Mouse (Mus musculus): ENCODE measurements around the gene Dnah8. TPM values are rescaled to one million over a fixed set of nuclear protein-coding genes. Genes with fewer than 3 reads are reported as not detected.
A peak's percentile ranks its signal among the peaks of the same experiment; 100 is the strongest.

The Dnah8 gene
- polyA plus RNA-seq, 1 experiment from 2014 or later: 9.8 TPM

GRCm38 (mm10) chr17:30805511-30806059 is 181.4 kb downstream of the Dnah8 start:
- no peak overlapping the region for H3K4me2 ChIP-seq (replicated peaks; ENCODE audit: low read depth, low read length)
- TF ChIP-seq EP300 (IDR thresholded peaks at IDR 0.05) (no peak), CTCF (IDR thresholded peaks at IDR 0.05) (no peak)
- ATAC-seq: no peak
- no peak for DNase-seq (ENCODE audit: low spot score)
- H3K4me3 ChIP-seq (ENCODE audit: low read depth, low read length): no peak overlapping the region
- H3K27ac ChIP-seq (ENCODE audit: low read length): no peak overlapping the region
- no peaks in the 10 kb centered on the region for H3K4me1 ChIP-seq (ENCODE audit: insufficient read depth, low read depth, low read length)
- H3K9me3 ChIP-seq (ENCODE audit: low read length): no peaks in the 10 kb centered on the region
- no peak overlapping the region for H3K9ac ChIP-seq (replicated peaks; ENCODE audit: low read depth)
- H3K27me3 ChIP-seq (replicated peaks; ENCODE audit: insufficient read depth, low read length): no peaks in the 10 kb centered on the region
- 28% methylated on average over 12 of the region's 12 CpGs for WGBS
- H3K36me3 ChIP-seq (ENCODE audit: insufficient read depth, low read length): no peaks in the 10 kb centered on the region

DNA sequence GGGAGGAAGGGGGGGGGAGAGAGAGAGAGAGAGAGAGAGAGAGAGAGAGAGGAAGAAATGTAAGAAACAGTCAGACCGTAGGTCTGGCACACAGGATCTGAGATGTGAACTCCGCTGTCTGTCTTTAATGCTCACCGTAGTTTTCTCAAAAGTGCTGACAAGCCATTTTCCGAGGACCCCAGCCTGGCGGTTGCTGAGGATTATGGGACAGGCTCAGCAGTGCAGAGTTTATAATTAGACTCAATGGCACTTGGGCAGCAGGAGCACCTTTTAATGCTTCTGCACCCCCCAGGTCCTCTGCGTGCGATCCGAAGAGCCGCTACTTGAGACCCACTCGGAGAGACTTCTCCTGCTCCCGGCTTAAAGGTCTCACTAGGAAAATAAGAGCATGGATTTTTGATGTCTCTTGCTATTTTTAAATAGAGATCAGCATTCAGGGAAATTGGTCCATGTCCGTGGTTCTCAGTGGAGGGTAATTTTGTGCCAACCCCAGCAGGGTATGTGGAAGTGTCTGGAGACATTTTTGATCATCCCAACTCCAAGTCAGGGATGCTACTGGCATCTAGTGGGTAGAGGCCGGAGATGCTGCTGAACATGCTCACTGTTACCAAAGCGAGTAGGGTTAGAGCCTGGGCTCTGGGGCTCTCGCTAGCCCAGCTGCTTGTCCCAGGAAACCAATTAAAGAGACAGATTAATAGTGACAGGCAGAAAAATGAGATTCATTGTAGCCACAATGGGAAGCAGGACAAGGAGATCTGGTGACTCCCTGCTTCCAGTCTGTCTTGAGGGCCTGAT is 184.9 kb downstream of the Dnah8 start:
- ATAC-seq (no peak), DNase-seq (ENCODE audit: low spot score) (no peak)
- WGBS: 69% methylated on average over 15 of the region's 15 CpGs
- Histone ChIP-seq H3K4me3 (ENCODE audit: low read depth, low read length) (no peak overlapping the region), H3K9me3 (ENCODE audit: low read length) (no peaks in the 10 kb centered on the region), H3K9ac (replicated peaks; ENCODE audit: low read depth) (no peak overlapping the region), H3K4me2 (replicated peaks; ENCODE audit: low read depth, low read length) (no peak overlapping the region), H3K4me1 (ENCODE audit: insufficient read depth, low read depth, low read length) (no peaks in the 10 kb centered on the region), H3K27ac (ENCODE audit: low read length) (no peak overlapping the region), H3K27me3 (replicated peaks; ENCODE audit: insufficient read depth, low read length) (no peaks in the 10 kb centered on the region), H3K36me3 (ENCODE audit: insufficient read depth, low read length) (no peaks in the 10 kb centered on the region)
- TF ChIP-seq CTCF (IDR thresholded peaks at IDR 0.05) (0 out of 2 replicates have a peak, but pooled peaks have one; percentile 11), EP300 (IDR thresholded peaks at IDR 0.05) (no peak)

GRCm38 (mm10) chr17:30809926-30810660 is 185.9 kb downstream of the Dnah8 start:
- Histone ChIP-seq H3K4me3 (ENCODE audit: low read depth, low read length) (no peak overlapping the region), H3K36me3 (ENCODE audit: insufficient read depth, low read length) (no peaks in the 10 kb centered on the region), H3K4me1 (ENCODE audit: insufficient read depth, low read depth, low read length) (no peaks in the 10 kb centered on the region), H3K4me2 (replicated peaks; ENCODE audit: low read depth, low read length) (no peak overlapping the region), H3K9me3 (ENCODE audit: low read length) (no peaks in the 10 kb centered on the region), H3K9ac (replicated peaks; ENCODE audit: low read depth) (no peak overlapping the region), H3K27me3 (replicated peaks; ENCODE audit: insufficient read depth, low read length) (no peaks in the 10 kb centered on the region), H3K27ac (ENCODE audit: low read length) (no peak overlapping the region)
- DNase-seq (ENCODE audit: low spot score) (no peak), ATAC-seq (no peak)
- 78% methylated on average over 16 of the region's 16 CpGs for WGBS
- TF ChIP-seq CTCF (IDR thresholded peaks at IDR 0.05) (no peak), EP300 (IDR thresholded peaks at IDR 0.05) (no peak)

- H3K4me3 ChIP-seq (ENCODE audit: low read depth, low read length): no peak overlapping the region
- H3K27ac ChIP-seq (ENCODE audit: low read length): no peak overlapping the region
- DNase-seq (ENCODE audit: low spot score): no peak
- H3K36me3 ChIP-seq (ENCODE audit: insufficient read depth, low read length): no peaks in the 10 kb centered on the region
- no peaks in the 10 kb centered on the region for H3K27me3 ChIP-seq (replicated peaks; ENCODE audit: insufficient read depth, low read length)
- WGBS: 95% methylated on average over 5 of the region's 5 CpGs
- no peak for TF ChIP-seq EP300 (IDR thresholded peaks at IDR 0.05)
- peak; percentile 40 for TF ChIP-seq CTCF (IDR thresholded peaks at IDR 0.05)
- no peak overlapping the region for H3K4me2 ChIP-seq (replicated peaks; ENCODE audit: low read depth, low read length)
- no peak overlapping the region for H3K9ac ChIP-seq (replicated peaks; ENCODE audit: low read depth)
- no peak for ATAC-seq
- H3K4me1 ChIP-seq (ENCODE audit: insufficient read depth, low read depth, low read length): no peaks in the 10 kb centered on the region; the same call in 1 of the 2 replicates
- no peaks in the 10 kb centered on the region for H3K9me3 ChIP-seq (ENCODE audit: low read length)
Measured at GRCm38 (mm10) chr17:30818543-30818942, 194.4 kb downstream of the Dnah8 start.

GRCm38 (mm10) chr17:30819134-30819533 is 195.0 kb downstream of the Dnah8 start:
- Histone ChIP-seq H3K9me3 (ENCODE audit: low read length) (no peaks in the 10 kb centered on the region), H3K4me1 (ENCODE audit: insufficient read depth, low read depth, low read length) (no peaks in the 10 kb centered on the region; the same call in 1 of the 2 replicates), H3K9ac (replicated peaks; ENCODE audit: low read depth) (no peak overlapping the region), H3K27me3 (replicated peaks; ENCODE audit: insufficient read depth, low read length) (no peaks in the 10 kb centered on the region), H3K4me2 (replicated peaks; ENCODE audit: low read depth, low read length) (no peak overlapping the region), H3K4me3 (ENCODE audit: low read depth, low read length) (no peak overlapping the region), H3K27ac (ENCODE audit: low read length) (no peak overlapping the region), H3K36me3 (ENCODE audit: insufficient read depth, low read length) (no peaks in the 10 kb centered on the region)
- TF ChIP-seq CTCF (IDR thresholded peaks at IDR 0.05) (0 out of 2 replicates have a peak, but pooled peaks have one; percentile 7), EP300 (IDR thresholded peaks at IDR 0.05) (no peak)
- DNase-seq (ENCODE audit: low spot score): no peak
- 92% methylated on average over 8 of the region's 8 CpGs for WGBS
- no peak for ATAC-seq

- no peak overlapping the region for H3K4me3 ChIP-seq (ENCODE audit: low read depth, low read length)
- H3K4me1 ChIP-seq (ENCODE audit: insufficient read depth, low read depth, low read length): no peaks in the 10 kb centered on the region; the same call in 1 of the 2 replicates
- 24% methylated on average over 6 of the region's 6 CpGs for WGBS
- no peaks in the 10 kb centered on the region for H3K9me3 ChIP-seq (ENCODE audit: low read length)
- TF ChIP-seq EP300 (IDR thresholded peaks at IDR 0.05): no peak
- no peak for TF ChIP-seq CTCF (IDR thresholded peaks at IDR 0.05)
- no peaks in the 10 kb centered on the region for H3K27me3 ChIP-seq (replicated peaks; ENCODE audit: insufficient read depth, low read length)
- H3K9ac ChIP-seq (replicated peaks; ENCODE audit: low read depth): no peak overlapping the region
- H3K4me2 ChIP-seq (replicated peaks; ENCODE audit: low read depth, low read length): no peak overlapping the region
- H3K27ac ChIP-seq (ENCODE audit: low read length): no peak overlapping the region
- DNase-seq (ENCODE audit: low spot score) (no peak), ATAC-seq (no peak)
- no peaks in the 10 kb centered on the region for H3K36me3 ChIP-seq (ENCODE audit: insufficient read depth, low read length)
Measured at GRCm38 (mm10) chr17:30821115-30821514, 197.0 kb downstream of the Dnah8 start.
